Mouse (Mus musculus) heart, adult 2 months (tissue): ENCODE measurements around the gene Mmp10.

Source experiments
- CTCF ChIP-seq: fragments of 200-600 bp; IDR thresholded peaks from 2 replicates; pipeline ENCODE4 v1.8.1; 2022; ENCODE audit warnings: antibody characterized with exemption, mild to moderate bottlenecking, moderate library complexity
- EP300 ChIP-seq: fragments of 200-500 bp; IDR thresholded peaks from 2 replicates; pipeline ENCODE4 v1.6.1; 2011; ENCODE audit warnings: low read depth, low read length, control low read depth; ENCODE audit not compliant: insufficient read depth
- POLR2A ChIP-seq: fragments of 200-500 bp; IDR thresholded peaks from 2 replicates; pipeline ENCODE4 v1.6.1; 2011; ENCODE audit warnings: mild to moderate bottlenecking, low read depth, low read length, control low read depth; ENCODE audit not compliant: insufficient read depth

DNA sequence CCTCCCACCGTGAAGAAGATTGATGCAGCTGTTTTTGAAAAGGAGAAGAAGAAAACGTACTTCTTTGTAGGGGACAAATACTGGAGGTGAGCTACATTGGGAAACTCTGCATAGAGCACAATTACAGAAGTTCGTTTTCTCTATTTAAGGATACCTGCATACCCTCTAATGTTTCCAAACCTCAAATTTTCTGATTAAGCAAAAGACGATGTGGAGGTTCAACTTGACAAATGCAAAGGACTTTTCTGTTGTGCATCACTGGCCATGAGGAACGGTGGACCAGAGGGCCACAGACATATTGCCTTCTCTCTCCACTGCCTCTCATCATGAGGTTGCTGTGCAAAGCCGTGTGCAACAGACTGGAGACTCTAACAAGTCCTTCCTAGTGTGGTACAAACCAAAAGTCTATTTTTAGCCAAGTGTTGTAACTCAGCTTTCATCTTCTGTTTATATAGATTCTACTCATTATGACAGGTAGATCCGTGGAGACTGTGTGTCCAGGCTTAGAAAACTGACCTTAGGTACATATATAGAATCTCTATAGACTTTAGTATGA lies 5.2 kb downstream of the Mmp10 start:
- TF ChIP-seq CTCF (no peak), EP300 (no peak), POLR2A (no peak)
